Comparison of ENCODE assay signal across 8 mouse cellular contexts in the genomic region with DNA sequence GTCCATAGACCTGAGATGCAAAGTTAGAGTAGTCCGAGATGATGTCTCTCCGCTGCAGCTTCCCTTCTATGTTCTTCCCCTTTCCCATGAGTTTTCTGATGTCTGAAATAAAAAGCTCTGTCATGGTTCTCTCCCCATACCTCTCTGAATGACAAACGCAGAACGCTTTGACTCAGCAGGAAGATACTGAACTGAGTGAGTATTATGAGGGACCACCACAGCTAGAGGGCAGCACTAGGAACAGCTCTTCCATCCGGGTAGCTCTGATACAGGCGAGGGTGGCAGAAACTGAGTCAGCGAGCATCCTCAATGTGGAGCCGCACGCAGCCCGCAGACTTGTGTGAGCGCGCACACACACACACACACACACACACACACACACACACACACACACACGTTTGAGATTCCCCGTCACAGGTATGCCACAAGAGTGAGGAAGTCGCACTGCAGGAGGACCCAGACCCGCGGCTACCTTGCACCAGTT. TPM values are rescaled to one million over a fixed set of nuclear protein-coding genes. Genes with fewer than 3 reads are reported as not detected.
A peak's percentile ranks its signal among the peaks of the same experiment; 100 is the strongest.
DNase-seq lines count a peak whose midpoint lies in the region; ATAC-seq and TF ChIP-seq lines count a peak whose summit lies in the region.

No protein-coding gene starts in this region.

- no peaks in the 10 kb centered on the region for H3K36me3 ChIP-seq in E14TG2a.4 (ENCODE audit: insufficient read depth, low read length)
- no peaks in the 10 kb centered on the region for H3K36me3 ChIP-seq in embryonic facial prominence, embryonic 14.5 days (ENCODE audit: control insufficient read depth, insufficient read depth, low read length)
- no peaks in the 10 kb centered on the region for H3K36me3 ChIP-seq in lung, embryonic 14.5 days (ENCODE audit: insufficient read depth)

- peak overlapping the region; percentile 45 for H3K4me2 ChIP-seq in embryonic facial prominence, embryonic 14.5 days (ENCODE audit: low read depth, low read length)
- H3K4me2 ChIP-seq in lung, embryonic 14.5 days = peak overlapping the region; percentile 43; the same call in 1 of the 2 replicates

- 24% methylated on average over 17 of the region's 17 CpGs for WGBS in embryonic facial prominence, embryonic 14.5 days
- 28% methylated on average over 17 of the region's 17 CpGs for WGBS in lung, embryonic 14.5 days

- ATAC-seq in embryonic facial prominence, embryonic 14.5 days (ENCODE audit: low read depth) = peak; percentile 60; the same call in 1 of the 2 replicates
- peak; percentile 44; the same call in 1 of the 2 replicates for ATAC-seq in lung, embryonic 14.5 days (ENCODE audit: insufficient read depth)

- H3K9me3 ChIP-seq in E14TG2a.4 (ENCODE audit: low read length) = no peaks in the 10 kb centered on the region
- H3K9me3 ChIP-seq in embryonic facial prominence, embryonic 14.5 days (ENCODE audit: control insufficient read depth, low read length) = no peaks in the 10 kb centered on the region
- no peaks in the 10 kb centered on the region for H3K9me3 ChIP-seq in lung, embryonic 14.5 days (ENCODE audit: low read depth, low read length)

- H3K27ac ChIP-seq in embryonic facial prominence, embryonic 14.5 days (replicated peaks; ENCODE audit: low read depth, low read length) = no peak overlapping the region
- H3K27ac ChIP-seq in lung, embryonic 14.5 days (ENCODE audit: low read depth) = no peak overlapping the region

- H3K27me3 ChIP-seq in E14TG2a.4 (ENCODE audit: insufficient read depth, low read length) = peaks cover 19% of the 10 kb centered on the region
- no peaks in the 10 kb centered on the region for H3K27me3 ChIP-seq in embryonic facial prominence, embryonic 14.5 days (replicated peaks; ENCODE audit: control insufficient read depth, insufficient read depth, low read length)
- no peaks in the 10 kb centered on the region for H3K27me3 ChIP-seq in lung, embryonic 14.5 days (ENCODE audit: insufficient read depth, low read length)

- H3K4me1 ChIP-seq in E14TG2a.4 (replicated peaks; ENCODE audit: low read depth, low read length) = peaks cover 10% of the 10 kb centered on the region; the same call in 1 of the 2 replicates
- H3K4me1 ChIP-seq in embryonic facial prominence, embryonic 14.5 days (ENCODE audit: control insufficient read depth, insufficient read depth, low read length) = 0 out of 2 replicates have a peak, but pooled peaks cover 4% of the 10 kb centered on the region
- H3K4me1 ChIP-seq in lung, embryonic 14.5 days (ENCODE audit: insufficient read depth) = no peaks in the 10 kb centered on the region

- no peak overlapping the region for H3K9ac ChIP-seq in embryonic facial prominence, embryonic 14.5 days (ENCODE audit: low read depth, low read length)
- H3K9ac ChIP-seq in lung, embryonic 14.5 days = no peak overlapping the region; the same call in 1 of the 2 replicates

- peak; percentile 41 to 69 for DNase-seq in adrenal gland, postnatal 36 days
- peak; percentile 52 for DNase-seq in embryonic facial prominence, embryonic 14.5 days (ENCODE audit: low spot score)
- DNase-seq in heart, postnatal 4 days = peak; percentile 47
- peak; percentile 36 for DNase-seq in layer of hippocampus, adult 9-10 months (ENCODE audit: low spot score)
- peak; percentile 80 for DNase-seq in lung, embryonic 14.5 days
- DNase-seq in retina, adult 2 months (ENCODE audit: low read depth, low spot score) = peak; percentile 26
- no peak for DNase-seq in adipocyte (ENCODE audit: low spot score)

- no peak overlapping the region for H3K4me3 ChIP-seq in E14TG2a.4 (replicated peaks; ENCODE audit: low read length)
- peak overlapping the region; percentile 20 for H3K4me3 ChIP-seq in embryonic facial prominence, embryonic 14.5 days (ENCODE audit: low read depth, low read length)
- no peak overlapping the region for H3K4me3 ChIP-seq in lung, embryonic 14.5 days (ENCODE audit: low read depth, low read length)

- peak; percentile 64 for TF ChIP-seq CTCF in E14TG2a.4 (conservative IDR thresholded peaks at IDR 0.05; ENCODE audit: low read length)
- TF ChIP-seq CTCF in lung, embryonic 14.5 days (IDR thresholded peaks at IDR 0.05; ENCODE audit: low read depth) = peak; percentile 69

RNA-seq across cellular contexts. Expression of a gene that starts 20.4 kb away (rescaled TPM):
- under 1 TPM; 0.66 to 0.70 TPM for total RNA-seq in adrenal gland, postnatal 36 days (2021)
- 0.62 and 1.8 TPM in 2 replicates for polyA plus RNA-seq in embryonic facial prominence, embryonic 14.5 days (2014; fragmentation: Nextera tagmentation; extraction: Ambion mirVana)
- under 1 TPM in 1 of 2 experiments, not detected in 1; 0.09 TPM for total RNA-seq in heart, postnatal 4 days (2021)
- polyA plus RNA-seq in lung, embryonic 14.5 days (2014; fragmentation: Nextera tagmentation; extraction: Ambion mirVana) = 0.12 and 0.14 TPM in 2 replicates

RNA-seq across cellular contexts. Expression of a gene that starts 25.3 kb away (rescaled TPM):
- 100 to 1,000 TPM; 288 to 296 TPM for total RNA-seq in adrenal gland, postnatal 36 days (2021)
- polyA plus RNA-seq in embryonic facial prominence, embryonic 14.5 days (2014; fragmentation: Nextera tagmentation; extraction: Ambion mirVana) = 133 and 168 TPM in 2 replicates
- total RNA-seq in heart, postnatal 4 days (2021) = 100 to 1,000 TPM; 203 to 222 TPM
- 126 and 149 TPM in 2 replicates for polyA plus RNA-seq in lung, embryonic 14.5 days (2014; fragmentation: Nextera tagmentation; extraction: Ambion mirVana)

RNA-seq across cellular contexts. Expression of a gene that starts 25.3 kb away (rescaled TPM):
- total RNA-seq in adrenal gland, postnatal 36 days (2021) = under 1 TPM in 1 of 2 experiments, not detected in 1; 0.95 TPM
- not detected in 2 replicates for polyA plus RNA-seq in embryonic facial prominence, embryonic 14.5 days (2014; fragmentation: Nextera tagmentation; extraction: Ambion mirVana)
- 1 to 10 TPM; 1.1 to 1.6 TPM for total RNA-seq in heart, postnatal 4 days (2021)
- not detected in 2 replicates for polyA plus RNA-seq in lung, embryonic 14.5 days (2014; fragmentation: Nextera tagmentation; extraction: Ambion mirVana)

RNA-seq across cellular contexts. Expression of a gene that starts 26.9 kb away (rescaled TPM):
- not detected for total RNA-seq in adrenal gland, postnatal 36 days (2021)
- polyA plus RNA-seq in embryonic facial prominence, embryonic 14.5 days (2014; fragmentation: Nextera tagmentation; extraction: Ambion mirVana) = not detected in 2 replicates
- total RNA-seq in heart, postnatal 4 days (2021) = not detected
- polyA plus RNA-seq in lung, embryonic 14.5 days (2014; fragmentation: Nextera tagmentation; extraction: Ambion mirVana) = not detected in 2 replicates

RNA-seq across cellular contexts. Expression of a gene that starts 40.5 kb away (rescaled TPM):
- 1 to 10 TPM; 1.3 to 1.8 TPM for total RNA-seq in adrenal gland, postnatal 36 days (2021)
- polyA plus RNA-seq in embryonic facial prominence, embryonic 14.5 days (2014; fragmentation: Nextera tagmentation; extraction: Ambion mirVana) = 7.6 and 12.8 TPM in 2 replicates
- total RNA-seq in heart, postnatal 4 days (2021) = 100 to 1,000 TPM; 764 to 831 TPM
- polyA plus RNA-seq in lung, embryonic 14.5 days (2014; fragmentation: Nextera tagmentation; extraction: Ambion mirVana) = 1.0 and 5.2 TPM in 2 replicates
